Mouse (Mus musculus) stomach, postnatal 0 days (tissue): ENCODE data around the gene Abhd15.

Experiments used
- CTCF ChIP-seq: IDR thresholded peaks from 2 replicates; pipeline ENCODE4 v1.5.1; 2016; ENCODE audit warnings: antibody characterized with exemption, low read depth, mild to moderate bottlenecking, moderate library complexity
- EP300 ChIP-seq: optimal IDR thresholded peaks from 2 replicates; pipeline ENCODE3; 2016; ENCODE audit warnings: antibody characterized with exemption

- no peak for TF ChIP-seq CTCF
- no peak for TF ChIP-seq EP300
Observed at GRCm38 (mm10) chr11:77529644-77530043, 14.7 kb downstream of the Abhd15 start.
